Mouse (Mus musculus): ENCODE measurements around the gene Wdr82. TPM values are rescaled to one million over a fixed set of nuclear protein-coding genes. Genes with fewer than 3 reads are reported as not detected.

The Wdr82 gene
- total and polyA plus RNA-seq, 3 experiments = 30.5 to 37.0 (median 35.1) TPM

DNA sequence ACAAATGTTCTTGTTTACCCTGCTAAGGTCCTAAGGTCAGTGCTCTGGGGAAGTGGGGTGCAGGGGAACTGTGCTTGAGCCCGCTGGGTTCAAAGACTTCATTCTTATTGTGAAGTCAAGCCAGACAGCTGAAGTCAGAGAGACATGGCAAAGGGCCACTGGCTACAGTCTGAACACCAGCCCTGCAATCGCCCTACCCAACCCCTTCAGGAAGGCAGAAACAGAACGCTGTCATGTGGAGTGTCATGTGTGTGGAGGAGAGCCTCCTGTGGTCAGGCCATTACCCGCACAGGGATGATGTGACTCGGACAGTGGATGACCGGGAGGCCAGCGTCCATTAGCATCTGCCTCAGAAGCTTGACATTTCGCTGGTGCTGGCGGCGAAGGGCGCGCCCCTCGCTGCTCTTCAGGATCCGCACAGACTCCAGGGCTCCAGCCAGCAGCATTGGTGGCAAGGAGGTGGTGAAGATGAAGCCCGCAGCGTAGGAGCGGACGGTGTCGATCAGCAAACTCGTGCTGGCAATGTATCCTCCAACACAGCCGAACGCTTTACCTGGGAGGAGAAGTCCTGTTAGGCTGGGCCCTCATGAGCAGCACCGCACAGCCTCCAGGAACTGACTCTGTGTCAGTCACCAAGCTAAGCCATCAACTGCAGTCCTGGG is 65.6 kb downstream of the Wdr82 start:
- intact Hi-C loops (cut with DNase I) = no loop called here
- 83% methylated on average over 23 of the region's 23 CpGs for WGBS
- peaks cover 2% of the 10 kb centered on the region; the same call in 1 of the 2 replicates for H3K36me3 ChIP-seq (ENCODE audit: control insufficient read depth, insufficient read depth, low read length)

DNA sequence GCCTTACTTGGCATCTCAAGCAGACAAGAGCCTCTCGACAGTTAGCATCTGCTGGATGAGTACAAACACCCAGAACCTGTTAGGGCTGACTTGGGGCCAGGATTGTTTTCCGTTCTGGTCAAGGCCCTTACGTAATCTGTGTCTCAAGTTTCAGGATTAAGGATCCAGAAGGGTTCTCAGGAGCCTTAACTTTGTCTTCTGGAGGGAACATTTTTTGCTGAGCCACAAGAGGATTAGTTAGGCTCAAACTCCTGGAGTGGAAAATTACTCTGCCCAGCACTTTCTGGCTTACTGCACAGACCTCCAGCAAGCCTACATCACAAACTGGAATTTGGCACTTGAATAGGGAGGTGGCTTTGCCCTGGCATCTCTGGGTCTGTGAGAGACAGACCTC is 66.1 kb downstream of the Wdr82 start:
- no peak overlapping the region; the same call in 1 of the 2 replicates for H3K27ac ChIP-seq
- DNase-seq = no peak
- WGBS = 67% methylated on average over 3 of the region's 3 CpGs

More for the DNA sequence above, 65.6 kb downstream of the Wdr82 start:
- H3K4me3 ChIP-seq = no peak overlapping the region
- no peak overlapping the region for H3K9ac ChIP-seq (ENCODE audit: low read depth, low read length)
- H3K79me2 ChIP-seq (replicated peaks; ENCODE audit: control insufficient read depth, insufficient read depth, low read length) = no peaks in the 10 kb centered on the region
- TF ChIP-seq POLR2A (IDR thresholded peaks at IDR 0.05; ENCODE audit: insufficient read depth, low read depth, low read length) (no peak), CTCF (IDR thresholded peaks at IDR 0.05) (no peak), EP300 (IDR thresholded peaks at IDR 0.05; ENCODE audit: insufficient read depth, low read depth, low read length) (no peak)
- no peaks in the 10 kb centered on the region for H3K27me3 ChIP-seq (ENCODE audit: control insufficient read depth, insufficient read depth, low read length)
- H3K27ac ChIP-seq = peak overlapping the region; percentile 43
- no peak for DNase-seq
- H3K4me1 ChIP-seq (ENCODE audit: control insufficient read depth, insufficient read depth, low read length) = peaks cover 7% of the 10 kb centered on the region

DNA sequence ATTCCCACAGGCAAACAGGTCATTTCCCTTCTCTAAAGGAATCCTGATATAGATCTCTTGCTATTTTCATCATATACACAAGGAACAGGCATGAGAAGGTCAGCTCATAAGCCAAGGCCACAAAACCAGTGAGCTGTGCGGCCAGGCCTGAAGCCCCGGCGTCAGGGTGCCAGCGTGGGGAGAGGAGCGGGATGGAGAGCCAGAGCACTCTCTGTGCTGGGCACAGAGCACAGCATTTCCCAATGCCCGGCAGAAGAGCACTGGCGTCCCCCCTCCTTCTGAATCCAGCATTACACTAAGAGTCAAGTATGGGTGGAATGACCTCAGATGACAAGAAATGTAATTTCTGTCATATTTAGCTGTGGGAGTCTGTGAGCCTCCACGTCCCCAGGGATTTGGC is 66.7 kb downstream of the Wdr82 start:
- DNase-seq = no peak
- no peaks in the 10 kb centered on the region for H3K79me2 ChIP-seq (replicated peaks; ENCODE audit: control insufficient read depth, insufficient read depth, low read length)
- H3K27ac ChIP-seq = no peak overlapping the region
- intact Hi-C loops (cut with DNase I) = no loop called here
- no peak overlapping the region for H3K4me3 ChIP-seq
- H3K27me3 ChIP-seq (ENCODE audit: control insufficient read depth, insufficient read depth, low read length) = no peaks in the 10 kb centered on the region
- H3K36me3 ChIP-seq (ENCODE audit: control insufficient read depth, insufficient read depth, low read length) = peaks cover 2% of the 10 kb centered on the region; the same call in 1 of the 2 replicates
- H3K9ac ChIP-seq (ENCODE audit: low read depth, low read length) = no peak overlapping the region
- WGBS = 72% methylated on average over 8 of the region's 8 CpGs
- H3K4me1 ChIP-seq (ENCODE audit: control insufficient read depth, insufficient read depth, low read length) = peaks cover 4% of the 10 kb centered on the region
- TF ChIP-seq EP300 (IDR thresholded peaks at IDR 0.05; ENCODE audit: insufficient read depth, low read depth, low read length) (no peak), POLR2A (IDR thresholded peaks at IDR 0.05; ENCODE audit: insufficient read depth, low read depth, low read length) (no peak), CTCF (IDR thresholded peaks at IDR 0.05) (no peak)

More for the DNA sequence above, 66.1 kb downstream of the Wdr82 start:
- H3K27me3 ChIP-seq (ENCODE audit: control insufficient read depth, insufficient read depth, low read length) = no peaks in the 10 kb centered on the region
- H3K79me2 ChIP-seq (replicated peaks; ENCODE audit: control insufficient read depth, insufficient read depth, low read length) = no peaks in the 10 kb centered on the region
- peaks cover 2% of the 10 kb centered on the region; the same call in 1 of the 2 replicates for H3K36me3 ChIP-seq (ENCODE audit: control insufficient read depth, insufficient read depth, low read length)
- intact Hi-C loops (cut with DNase I) = no loop called here
- no peak overlapping the region for H3K4me3 ChIP-seq
- H3K4me1 ChIP-seq (ENCODE audit: control insufficient read depth, insufficient read depth, low read length) = peaks cover 4% of the 10 kb centered on the region
- TF ChIP-seq POLR2A (IDR thresholded peaks at IDR 0.05; ENCODE audit: insufficient read depth, low read depth, low read length) (no peak), CTCF (IDR thresholded peaks at IDR 0.05) (no peak), EP300 (IDR thresholded peaks at IDR 0.05; ENCODE audit: insufficient read depth, low read depth, low read length) (no peak)
- H3K9ac ChIP-seq (ENCODE audit: low read depth, low read length) = no peak overlapping the region

DNA sequence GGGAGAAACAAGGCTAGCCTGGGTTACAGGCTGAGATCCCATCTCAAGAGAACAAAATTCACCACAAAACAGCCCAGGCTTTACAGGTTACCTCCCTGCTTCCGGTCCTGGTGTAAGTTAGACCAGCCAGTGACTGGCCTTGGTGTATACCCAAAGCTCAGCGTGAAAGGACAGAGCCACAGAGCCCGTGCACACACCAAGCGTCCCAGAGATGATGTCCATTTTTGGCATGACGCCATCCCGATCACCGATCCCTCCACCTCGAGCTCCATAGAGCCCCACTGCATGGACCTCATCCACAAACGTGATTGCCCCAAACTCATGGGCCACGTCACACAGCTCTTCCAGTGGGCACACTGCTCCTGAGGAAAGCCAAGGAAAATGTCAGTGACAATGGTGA is 67.2 kb downstream of the Wdr82 start:
- WGBS = 87% methylated on average over 10 of the region's 10 CpGs
- Histone ChIP-seq H3K36me3 (ENCODE audit: control insufficient read depth, insufficient read depth, low read length) (peaks cover 2% of the 10 kb centered on the region; the same call in 1 of the 2 replicates), H3K4me1 (ENCODE audit: control insufficient read depth, insufficient read depth, low read length) (peaks cover 4% of the 10 kb centered on the region), H3K4me3 (no peak overlapping the region), H3K27me3 (ENCODE audit: control insufficient read depth, insufficient read depth, low read length) (no peaks in the 10 kb centered on the region), H3K79me2 (replicated peaks; ENCODE audit: control insufficient read depth, insufficient read depth, low read length) (no peaks in the 10 kb centered on the region), H3K9ac (ENCODE audit: low read depth, low read length) (no peak overlapping the region), H3K27ac (no peak overlapping the region)
- no peak for TF ChIP-seq POLR2A (IDR thresholded peaks at IDR 0.05; ENCODE audit: insufficient read depth, low read depth, low read length)
- TF ChIP-seq CTCF (IDR thresholded peaks at IDR 0.05) = no peak
- TF ChIP-seq EP300 (IDR thresholded peaks at IDR 0.05; ENCODE audit: insufficient read depth, low read depth, low read length) = no peak
- intact Hi-C loops (cut with DNase I) = no loop called here
- DNase-seq = no peak

Small RNA genes lying within 50 kb of the gene (microRNA-seq; reads per million reads assigned to microRNA genes)
- 0 reads per million in 2 experiments for gene Mir135a-1
- gene Mirlet7g = 97,868 to 124,930 reads per million in 2 experiments

Other genes with a start within 250 kb of the Wdr82 start
- gene Col6a5, start 210.3 kb upstream of the Wdr82 start, total RNA-seq (2021) = under 1 TPM; 0.09 to 0.50 TPM
- gene Col6a5, start 210.3 kb upstream of the Wdr82 start, polyA plus RNA-seq (2012; rRNA removed) = 0.12 and 0.14 TPM in 2 replicates
- not detected for gene Col6a4, start 74.1 kb upstream of the Wdr82 start, total RNA-seq (2021)
- gene Col6a4, start 74.1 kb upstream of the Wdr82 start, polyA plus RNA-seq (2012; rRNA removed) = not detected in 2 replicates
- 1 to 10 TPM; 1.6 to 2.3 TPM for gene Glyctk, start 12.8 kb upstream of the Wdr82 start, total RNA-seq (2021)
- 2.0 and 3.4 TPM in 2 replicates for gene Glyctk, start 12.8 kb upstream of the Wdr82 start, polyA plus RNA-seq (2012; rRNA removed)
- 10 to 100 TPM; 10.8 to 12.1 TPM for gene Ppm1m, start 28.8 kb downstream of the Wdr82 start, total RNA-seq (2021)
- gene Ppm1m, start 28.8 kb downstream of the Wdr82 start, polyA plus RNA-seq (2012; rRNA removed) = 17.4 and 18.9 TPM in 2 replicates
- 100 to 1,000 TPM; 182 to 219 TPM for gene Twf2, start 32.2 kb downstream of the Wdr82 start, total RNA-seq (2021)
- 251 and 268 TPM in 2 replicates for gene Twf2, start 32.2 kb downstream of the Wdr82 start, polyA plus RNA-seq (2012; rRNA removed)
- under 1 TPM; 0.39 to 0.47 TPM for gene Tlr9, start 51.7 kb downstream of the Wdr82 start, total RNA-seq (2021)
- 1.1 and 1.9 TPM in 2 replicates for gene Tlr9, start 51.7 kb downstream of the Wdr82 start, polyA plus RNA-seq (2012; rRNA removed)
- 100 to 1,000 TPM; 438 to 443 TPM for gene Alas1, start 77.7 kb downstream of the Wdr82 start, total RNA-seq (2021)
- 382 and 470 TPM in 2 replicates for gene Alas1, start 77.7 kb downstream of the Wdr82 start, polyA plus RNA-seq (2012; rRNA removed)
- 1 to 10 TPM; 3.2 to 4.0 TPM for gene Poc1a, start 110.1 kb downstream of the Wdr82 start, total RNA-seq (2021)
- gene Poc1a, start 110.1 kb downstream of the Wdr82 start, polyA plus RNA-seq (2012; rRNA removed) = 5.9 and 6.2 TPM in 2 replicates
- 10 to 100 TPM; 47.6 to 64.9 TPM for gene Dusp7, start 197.7 kb downstream of the Wdr82 start, total RNA-seq (2021)
- gene Dusp7, start 197.7 kb downstream of the Wdr82 start, polyA plus RNA-seq (2012; rRNA removed) = 102 and 118 TPM in 2 replicates

Data from heart, adult 2 months (tissue).